Mouse (Mus musculus): ENCODE measurements around the gene Fsip1. TPM values are rescaled to one million over a fixed set of nuclear protein-coding genes. Genes with fewer than 3 reads are reported as not detected.
A peak's percentile ranks its signal among the peaks of the same experiment; 100 is the strongest.

Gene Fsip1
- polyA plus RNA-seq, 1 experiment from 2014 or later, result not detected

DNA sequence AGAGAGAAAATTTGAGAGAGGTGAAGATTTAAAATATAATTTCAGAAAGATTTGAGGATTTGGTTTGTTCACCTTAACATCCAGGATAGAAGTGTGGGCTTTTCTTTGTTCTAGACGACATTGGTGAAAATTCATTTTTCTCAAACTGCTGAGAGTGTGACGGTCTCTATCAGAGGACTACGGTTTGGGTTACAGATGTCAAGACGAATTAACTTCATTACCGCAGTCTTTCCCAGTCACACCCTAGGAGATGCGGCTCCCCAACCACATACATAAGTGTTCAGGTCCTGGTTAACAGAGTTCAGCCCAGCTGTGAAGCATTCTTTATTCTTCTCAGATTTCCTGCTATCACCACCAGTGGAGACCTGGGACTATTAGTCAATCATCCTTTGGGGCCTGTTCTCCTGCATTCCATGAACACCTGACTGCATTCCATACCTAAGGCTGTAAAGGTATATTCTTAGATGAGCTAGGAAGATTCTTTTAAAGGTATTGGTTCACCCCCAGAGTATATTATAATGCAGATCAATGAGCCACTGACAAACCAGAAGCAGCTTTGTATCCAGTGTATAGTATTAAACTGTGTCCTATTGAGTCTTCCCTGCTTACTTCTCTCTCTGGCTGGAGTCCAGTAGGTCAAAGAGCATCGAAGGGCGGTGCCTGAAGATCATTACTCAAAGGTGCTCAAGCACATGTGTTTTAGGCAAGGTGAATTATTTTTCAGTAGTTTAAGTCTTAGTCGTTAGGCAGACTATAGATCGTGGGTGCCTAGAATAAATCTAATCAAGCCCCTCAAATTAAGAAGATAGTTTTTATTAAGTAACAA lies 82.0 kb downstream of the Fsip1 start:
- no peaks in the 10 kb centered on the region for H3K27me3 ChIP-seq (replicated peaks)
- 75% methylated on average over 10 of the region's 10 CpGs for WGBS
- H3K4me3 ChIP-seq, result no peak overlapping the region
- no peak overlapping the region for H3K4me2 ChIP-seq
- no peak overlapping the region for H3K27ac ChIP-seq (replicated peaks)
- H3K9me3 ChIP-seq, result 0 out of 2 replicates have a peak, but pooled peaks cover 5% of the 10 kb centered on the region
- no peak overlapping the region for H3K9ac ChIP-seq
- H3K4me1 ChIP-seq, result peaks cover 5% of the 10 kb centered on the region; the same call in 1 of the 2 replicates
- H3K36me3 ChIP-seq, result no peaks in the 10 kb centered on the region
- no peak for ATAC-seq (ENCODE audit: extremely low read depth, insufficient number of reproducible peaks, low FRiP score, low TSS enrichment)

DNA sequence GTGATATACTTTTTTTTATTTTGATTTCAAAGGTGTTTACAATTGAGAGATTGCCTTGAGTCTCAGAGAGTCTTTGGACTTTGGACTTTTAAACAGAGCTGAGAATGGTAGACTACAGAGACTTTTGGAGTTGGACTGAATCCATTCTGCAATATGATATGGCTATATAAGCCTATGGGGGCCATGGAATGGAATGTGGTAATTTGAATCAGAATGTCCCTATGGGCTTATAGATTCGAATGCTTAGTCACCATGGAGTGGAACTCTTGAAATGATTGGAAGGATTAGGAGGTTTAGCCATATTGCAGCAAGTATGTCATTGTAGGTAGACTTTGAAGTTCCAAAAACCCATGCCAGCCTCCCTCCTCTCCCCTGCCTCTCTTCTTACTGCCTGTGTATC lies 88.5 kb downstream of the Fsip1 start:
- no peak for ATAC-seq (ENCODE audit: extremely low read depth, insufficient number of reproducible peaks, low FRiP score, low TSS enrichment)
- Histone ChIP-seq H3K27ac (replicated peaks) (no peak overlapping the region), H3K36me3 (no peaks in the 10 kb centered on the region), H3K27me3 (replicated peaks) (no peaks in the 10 kb centered on the region), H3K9ac (no peak overlapping the region), H3K4me3 (no peak overlapping the region), H3K4me1 (peaks cover 5% of the 10 kb centered on the region; the same call in 1 of the 2 replicates), H3K4me2 (no peak overlapping the region), H3K9me3 (no peaks in the 10 kb centered on the region)
- WGBS, result 53% methylated on average over 1 of the region's 1 CpGs

DNA sequence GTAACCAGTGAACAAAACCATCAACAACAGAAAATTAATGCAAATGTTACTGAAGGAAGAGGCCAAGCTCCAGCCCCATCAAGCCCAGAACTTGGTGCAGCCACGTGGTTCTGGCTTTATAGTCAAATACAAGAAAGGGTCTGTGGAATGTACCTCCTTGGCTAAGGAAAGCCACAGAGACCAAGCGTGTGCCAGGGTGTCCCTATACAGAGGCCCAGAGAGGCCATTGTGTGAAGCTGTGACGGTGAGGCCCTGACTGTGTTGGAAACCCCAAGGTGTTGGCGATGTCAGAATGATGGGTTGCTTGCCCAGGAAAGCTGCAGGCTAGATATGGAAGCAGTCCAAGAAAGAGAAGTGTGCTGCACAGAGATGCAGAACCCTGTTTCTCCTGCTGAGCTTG lies 89.0 kb downstream of the Fsip1 start:
- no peak for ATAC-seq (ENCODE audit: extremely low read depth, insufficient number of reproducible peaks, low FRiP score, low TSS enrichment)
- WGBS, result 47% methylated on average over 4 of the region's 4 CpGs
- Histone ChIP-seq H3K4me1 (peaks cover 5% of the 10 kb centered on the region; the same call in 1 of the 2 replicates), H3K27ac (replicated peaks) (no peak overlapping the region), H3K4me2 (no peak overlapping the region), H3K9ac (no peak overlapping the region), H3K36me3 (no peaks in the 10 kb centered on the region), H3K9me3 (no peaks in the 10 kb centered on the region), H3K27me3 (replicated peaks) (no peaks in the 10 kb centered on the region), H3K4me3 (no peak overlapping the region)

DNA sequence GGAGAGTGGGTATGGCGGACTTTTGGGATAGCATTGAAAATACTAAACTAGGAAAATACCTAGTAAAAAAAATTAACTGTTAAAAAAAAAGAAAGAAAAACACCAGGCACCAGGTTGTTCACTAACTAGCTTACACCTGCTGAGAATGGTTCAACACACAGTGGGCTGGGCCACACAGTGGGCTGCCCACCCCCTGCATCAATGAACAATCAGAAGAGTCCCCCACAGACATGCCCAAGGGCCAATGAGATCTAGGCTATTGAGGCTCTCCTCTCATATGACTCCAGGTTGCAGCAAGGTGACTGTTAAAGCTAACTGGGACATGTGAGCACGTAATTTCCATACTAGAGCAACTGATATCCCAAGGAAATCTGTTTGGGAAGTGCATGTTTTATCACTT lies 91.1 kb downstream of the Fsip1 start:
- no peak overlapping the region for H3K4me3 ChIP-seq
- no peaks in the 10 kb centered on the region for H3K36me3 ChIP-seq
- ATAC-seq (ENCODE audit: extremely low read depth, insufficient number of reproducible peaks, low FRiP score, low TSS enrichment), result no peak
- H3K27me3 ChIP-seq (replicated peaks), result no peaks in the 10 kb centered on the region
- H3K4me1 ChIP-seq, result peaks cover 10% of the 10 kb centered on the region
- H3K9me3 ChIP-seq, result no peaks in the 10 kb centered on the region
- no peak overlapping the region for H3K9ac ChIP-seq
- 86% methylated on average over 2 of the region's 2 CpGs for WGBS
- H3K27ac ChIP-seq (replicated peaks), result no peak overlapping the region
- no peak overlapping the region for H3K4me2 ChIP-seq

DNA sequence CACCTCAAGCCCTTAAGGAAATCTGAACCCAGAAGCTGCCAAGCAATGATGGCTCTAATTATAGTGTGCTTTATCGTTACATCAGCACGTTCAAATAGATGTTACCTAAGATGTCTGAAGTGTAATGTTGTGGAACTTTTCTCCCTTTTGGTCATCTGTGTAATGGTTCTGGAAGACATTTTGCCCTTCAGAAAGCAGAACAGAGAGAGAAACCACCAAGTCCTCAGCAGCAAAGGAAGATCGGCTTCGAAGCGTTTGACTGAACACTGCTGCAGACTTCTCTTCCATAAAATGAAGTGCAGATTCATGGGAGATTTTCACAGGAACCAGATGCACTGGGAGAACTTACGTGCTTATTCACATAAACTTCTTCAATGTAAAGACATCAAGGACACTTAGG lies 92.6 kb downstream of the Fsip1 start:
- peaks cover 25% of the 10 kb centered on the region for H3K4me1 ChIP-seq
- ATAC-seq (ENCODE audit: extremely low read depth, insufficient number of reproducible peaks, low FRiP score, low TSS enrichment), result no peak
- no peak overlapping the region for H3K9ac ChIP-seq
- no peak overlapping the region for H3K4me3 ChIP-seq
- H3K27me3 ChIP-seq (replicated peaks), result no peaks in the 10 kb centered on the region
- H3K27ac ChIP-seq (replicated peaks), result no peak overlapping the region
- whole genome bisulfite sequencing, result 80% methylated on average over 6 of the region's 6 CpGs
- no peaks in the 10 kb centered on the region for H3K36me3 ChIP-seq
- no peaks in the 10 kb centered on the region for H3K9me3 ChIP-seq
- no peak overlapping the region for H3K4me2 ChIP-seq

DNA sequence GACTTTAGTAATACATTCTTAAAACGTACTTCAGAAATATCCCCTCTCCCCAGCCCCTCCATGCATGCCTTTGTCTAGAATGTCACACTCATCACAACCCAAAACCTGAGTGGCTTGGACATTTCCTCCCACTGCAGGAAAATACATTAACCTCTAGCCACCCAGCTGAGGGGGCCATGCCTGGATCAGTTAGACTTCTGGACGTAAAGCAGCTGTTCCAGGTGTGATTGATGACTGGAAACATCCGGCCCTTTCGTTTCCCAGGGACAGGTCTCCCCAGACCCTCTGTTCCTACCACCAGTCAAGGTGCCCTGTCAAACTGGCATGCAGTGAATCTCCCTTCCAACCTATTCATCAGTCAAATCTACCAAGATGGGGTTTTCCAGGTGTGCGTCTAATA lies 94.3 kb downstream of the Fsip1 start:
- ATAC-seq (ENCODE audit: extremely low read depth, insufficient number of reproducible peaks, low FRiP score, low TSS enrichment), result no peak
- H3K4me1 ChIP-seq, result peaks cover 22% of the 10 kb centered on the region

DNA sequence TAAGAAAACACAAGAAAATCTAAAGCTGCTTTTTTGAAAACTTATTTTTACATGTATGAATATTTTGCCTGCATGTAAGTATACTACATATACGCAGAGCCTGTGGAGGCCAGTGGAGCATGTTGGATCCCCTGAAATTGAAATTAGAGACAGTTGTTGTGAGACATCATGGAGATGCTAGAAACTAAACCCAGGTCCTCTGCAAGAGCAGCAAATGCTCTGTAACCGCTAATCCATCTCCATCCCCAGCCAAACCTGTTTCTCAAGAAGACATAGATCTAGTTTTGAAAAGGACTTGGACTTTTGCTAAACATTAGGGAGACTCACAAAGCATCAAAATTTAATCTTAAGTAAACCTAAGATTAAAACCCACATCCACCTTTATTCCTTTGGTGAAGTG lies 95.8 kb downstream of the Fsip1 start:
- 77% methylated on average over 2 of the region's 2 CpGs for WGBS
- Histone ChIP-seq H3K27ac (replicated peaks) (no peak overlapping the region), H3K4me2 (no peak overlapping the region)

More for the DNA sequence above, 94.3 kb downstream of the Fsip1 start:
- Histone ChIP-seq H3K9ac (no peak overlapping the region), H3K27me3 (replicated peaks) (no peaks in the 10 kb centered on the region), H3K4me3 (no peak overlapping the region), H3K4me2 (no peak overlapping the region), H3K9me3 (no peaks in the 10 kb centered on the region), H3K27ac (replicated peaks) (no peak overlapping the region), H3K36me3 (no peaks in the 10 kb centered on the region)
- WGBS, result 57% methylated on average over 5 of the region's 5 CpGs

DNA sequence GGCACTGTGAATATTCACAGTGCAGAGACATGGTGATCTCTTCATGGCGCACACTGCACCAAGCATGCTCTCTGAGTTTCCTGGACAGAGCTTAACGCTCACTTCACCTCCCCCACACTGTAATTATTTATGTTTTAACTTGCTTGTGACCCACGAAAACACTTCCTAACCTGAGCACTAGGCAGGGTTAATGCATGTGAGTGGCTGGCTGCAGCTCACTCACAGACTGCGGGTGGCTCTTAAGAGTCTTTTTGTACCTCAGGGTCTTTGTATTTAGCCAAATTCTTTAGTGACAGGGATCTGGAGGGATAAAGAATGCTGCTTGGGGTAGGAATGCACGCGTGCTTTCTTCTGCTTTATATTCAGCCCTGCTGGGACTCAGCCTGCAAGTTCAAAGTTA lies 96.2 kb downstream of the Fsip1 start:
- no peak overlapping the region for H3K9ac ChIP-seq
- no peaks in the 10 kb centered on the region for H3K36me3 ChIP-seq
- ATAC-seq (ENCODE audit: extremely low read depth, insufficient number of reproducible peaks, low FRiP score, low TSS enrichment), result no peak
- no peaks in the 10 kb centered on the region for H3K27me3 ChIP-seq (replicated peaks)
- 29% methylated on average over 6 of the region's 6 CpGs for WGBS
- no peak overlapping the region for H3K4me3 ChIP-seq
- H3K4me2 ChIP-seq, result no peak overlapping the region
- peaks cover 22% of the 10 kb centered on the region for H3K4me1 ChIP-seq
- H3K27ac ChIP-seq (replicated peaks), result peak overlapping the region; percentile 54
- H3K9me3 ChIP-seq, result no peaks in the 10 kb centered on the region

More for the DNA sequence above, 95.8 kb downstream of the Fsip1 start:
- peaks cover 22% of the 10 kb centered on the region for H3K4me1 ChIP-seq
- no peak overlapping the region for H3K4me3 ChIP-seq
- ATAC-seq (ENCODE audit: extremely low read depth, insufficient number of reproducible peaks, low FRiP score, low TSS enrichment), result no peak
- H3K9ac ChIP-seq, result no peak overlapping the region
- H3K27me3 ChIP-seq (replicated peaks), result no peaks in the 10 kb centered on the region
- no peaks in the 10 kb centered on the region for H3K36me3 ChIP-seq
- H3K9me3 ChIP-seq, result no peaks in the 10 kb centered on the region

DNA sequence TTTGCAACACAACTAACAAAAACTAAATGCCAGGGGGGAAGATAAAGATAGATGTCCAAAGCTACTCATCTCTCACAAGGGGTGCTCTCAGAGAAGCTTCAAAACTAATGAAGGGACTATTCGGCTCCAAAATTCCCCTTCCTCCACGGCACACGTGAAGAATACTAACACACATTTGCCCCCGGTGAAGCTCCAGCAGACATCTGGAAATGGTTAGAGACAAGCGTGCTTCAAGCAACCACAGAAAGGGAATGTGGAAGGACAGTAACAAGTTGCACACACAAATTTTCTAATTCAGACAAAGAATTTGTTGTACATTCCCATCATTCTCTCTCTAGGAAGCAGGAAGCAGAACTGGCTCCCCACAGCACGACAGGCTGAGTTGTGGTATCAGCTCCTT lies 97.6 kb downstream of the Fsip1 start:
- no peaks in the 10 kb centered on the region for H3K27me3 ChIP-seq (replicated peaks)
- H3K9me3 ChIP-seq, result no peaks in the 10 kb centered on the region
- H3K4me1 ChIP-seq, result peaks cover 22% of the 10 kb centered on the region
- no peak overlapping the region for H3K4me2 ChIP-seq
- 47% methylated on average over 6 of the region's 6 CpGs for WGBS
- no peak overlapping the region for H3K9ac ChIP-seq
- no peak for ATAC-seq (ENCODE audit: extremely low read depth, insufficient number of reproducible peaks, low FRiP score, low TSS enrichment)
- H3K4me3 ChIP-seq, result no peak overlapping the region
- no peaks in the 10 kb centered on the region for H3K36me3 ChIP-seq
- H3K27ac ChIP-seq (replicated peaks), result no peak overlapping the region

DNA sequence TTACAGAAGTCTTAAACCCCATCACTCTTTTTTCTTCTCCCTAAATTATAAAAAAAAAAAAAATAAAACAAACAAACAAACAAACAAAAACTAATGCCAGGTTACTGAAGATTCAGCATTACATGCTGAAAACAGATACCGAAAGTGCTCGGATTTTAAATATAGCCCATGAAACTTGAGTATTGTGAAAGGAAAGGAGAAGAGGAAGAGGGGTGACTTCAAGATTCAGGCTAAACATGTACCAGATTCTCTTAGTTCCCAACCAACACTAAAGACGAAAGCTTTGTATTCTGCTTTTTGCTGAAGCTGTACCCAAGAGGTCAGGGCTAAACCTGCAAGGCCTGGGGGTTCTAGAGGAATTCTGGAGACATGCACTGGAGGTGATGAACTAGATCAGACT lies 98.7 kb downstream of the Fsip1 start:
- no peak for ATAC-seq (ENCODE audit: extremely low read depth, insufficient number of reproducible peaks, low FRiP score, low TSS enrichment)
- WGBS, result 82% methylated on average over 3 of the region's 3 CpGs
- Histone ChIP-seq H3K9me3 (no peaks in the 10 kb centered on the region), H3K4me2 (no peak overlapping the region), H3K27ac (replicated peaks) (no peak overlapping the region), H3K36me3 (no peaks in the 10 kb centered on the region), H3K4me1 (peaks cover 22% of the 10 kb centered on the region), H3K9ac (no peak overlapping the region), H3K4me3 (no peak overlapping the region), H3K27me3 (replicated peaks) (no peaks in the 10 kb centered on the region)

DNA sequence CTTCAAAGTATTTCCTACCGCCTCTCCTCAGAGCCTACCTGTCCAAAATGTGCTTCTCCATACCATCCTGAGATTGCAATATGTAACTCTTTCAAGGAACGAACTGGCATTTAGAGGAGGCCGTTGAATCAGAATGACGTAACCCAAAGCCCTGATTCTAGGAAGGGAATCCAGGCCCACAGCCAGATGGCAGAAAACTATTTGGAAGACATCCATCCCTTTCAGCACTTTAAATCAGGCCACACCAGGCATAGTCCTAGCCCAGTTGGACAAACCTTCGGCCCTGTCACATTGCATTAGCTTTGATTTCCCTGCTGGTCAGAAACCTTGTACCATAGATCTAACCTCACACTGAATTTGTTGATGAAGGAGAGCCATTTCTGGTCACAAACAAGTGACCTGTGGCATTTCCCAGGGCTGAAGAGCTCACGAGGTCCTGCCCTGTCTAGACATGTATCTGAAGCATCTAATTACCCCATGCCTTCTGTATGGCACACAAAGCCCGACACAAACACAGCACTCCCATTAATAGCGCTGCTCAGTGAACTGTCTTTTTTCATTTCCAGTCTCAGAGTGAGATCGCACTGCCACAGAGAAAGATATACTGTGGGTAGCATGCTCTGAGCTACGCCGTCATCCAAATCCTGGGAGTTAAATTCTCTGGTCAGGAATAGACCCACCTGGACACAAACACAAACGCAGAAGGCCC lies 106.8 kb downstream of the Fsip1 start:
- 47% methylated on average over 12 of the region's 12 CpGs for WGBS
- Histone ChIP-seq H3K9me3 (no peaks in the 10 kb centered on the region), H3K4me1 (peaks cover 31% of the 10 kb centered on the region), H3K4me2 (peak overlapping the region; percentile 18; the same call in 1 of the 2 replicates), H3K27me3 (replicated peaks) (no peaks in the 10 kb centered on the region), H3K27ac (replicated peaks) (peak overlapping the region; percentile 64), H3K9ac (no peak overlapping the region), H3K4me3 (no peak overlapping the region), H3K36me3 (no peaks in the 10 kb centered on the region)
- peak; percentile 69; the same call in 1 of the 2 replicates for ATAC-seq (ENCODE audit: extremely low read depth, insufficient number of reproducible peaks, low FRiP score, low TSS enrichment)

Data from heart, embryonic 13.5 days (tissue).